In the genomic region with DNA sequence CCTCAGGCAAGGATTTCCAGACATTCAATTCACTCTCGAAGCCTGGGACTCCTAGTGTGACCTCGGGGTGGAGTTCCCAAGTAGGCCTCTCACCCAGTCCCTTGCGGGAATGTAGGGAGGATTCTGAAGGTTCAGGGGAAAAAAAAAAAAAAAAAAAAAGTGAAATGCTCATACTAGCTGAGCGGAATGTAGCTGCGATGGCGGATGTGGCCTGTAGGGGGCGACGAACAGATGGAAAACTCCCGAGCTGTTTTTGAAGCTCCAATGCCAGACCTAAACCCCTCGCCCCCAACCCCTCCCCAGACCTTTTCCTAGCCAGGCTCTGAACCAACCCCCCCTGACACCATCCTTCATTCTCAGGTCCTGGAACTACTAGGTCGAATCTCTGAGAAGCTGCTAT, we compare ENCODE assay signal across 8 mouse cellular contexts. TPM values are rescaled to one million over a fixed set of nuclear protein-coding genes. Genes with fewer than 3 reads are reported as not detected.
DNase-seq lines count a peak whose midpoint lies in the region; ATAC-seq and TF ChIP-seq lines count a peak whose summit lies in the region.
"Had no signal": no experiment of that assay in that cellular context is flagged by ENCODE, and none has a peak within 500 bp of the region (broad histone marks: within the 10 kb centered on the region; RNA-seq: fewer than 3 reads in every experiment).

No protein-coding gene starts in this region.

- H3K27me3 ChIP-seq in forebrain, embryonic 13.5 days, result peaks cover 95% of the 10 kb centered on the region
- H3K27me3 ChIP-seq in liver, embryonic 16.5 days (ENCODE audit: control insufficient read depth, insufficient read depth, low read depth, low read length), result peaks cover 84% of the 10 kb centered on the region

- no peaks in the 10 kb centered on the region for H3K4me1 ChIP-seq in bone marrow macrophage, adult 2 months (ENCODE audit: control insufficient read depth, insufficient read depth, low read length)
- peaks cover 28% of the 10 kb centered on the region for H3K4me1 ChIP-seq in forebrain, embryonic 13.5 days
- peaks cover 1% of the 10 kb centered on the region; the same call in 1 of the 2 replicates for H3K4me1 ChIP-seq in liver, embryonic 16.5 days (ENCODE audit: control insufficient read depth, low read depth, low read length)

- no peak overlapping the region for H3K9ac ChIP-seq in forebrain, embryonic 13.5 days
- no peak overlapping the region for H3K9ac ChIP-seq in liver, embryonic 16.5 days (ENCODE audit: low read depth, low read length)

- H3K27ac ChIP-seq in bone marrow macrophage, adult 2 months (ENCODE audit: insufficient read depth, low read depth, low read length), result no peak overlapping the region
- H3K27ac ChIP-seq in forebrain, embryonic 13.5 days, result no peak overlapping the region
- no peak overlapping the region for H3K27ac ChIP-seq in liver, embryonic 16.5 days (ENCODE audit: low read length)

- no peaks in the 10 kb centered on the region for H3K9me3 ChIP-seq in forebrain, embryonic 13.5 days (replicated peaks)
- H3K9me3 ChIP-seq in liver, embryonic 16.5 days (replicated peaks; ENCODE audit: control insufficient read depth, low read length), result no peaks in the 10 kb centered on the region

- H3K4me2 ChIP-seq in forebrain, embryonic 13.5 days, result 0 out of 2 replicates have a peak overlapping the region, but pooled peaks have one; percentile 14
- H3K4me2 ChIP-seq in liver, embryonic 16.5 days (ENCODE audit: low read depth, low read length), result 0 out of 2 replicates have a peak overlapping the region, but pooled peaks have one; percentile 24

- peak; percentile 65 for DNase-seq in right cerebral cortex, postnatal 14 days
- DNase-seq in right cerebral cortex, postnatal 36 days (ENCODE audit: low spot score in 2 of 2), result no peak
- DNase-seq in induced T-regulatory cell, adult 2 months (ENCODE audit: low read depth), result peak; percentile 68
- peak; percentile 36 for DNase-seq in skeletal muscle tissue, adult 2 months (ENCODE audit: low read depth, low spot score)

- WGBS in forebrain, embryonic 13.5 days, result under 1% methylated on average over 11 of the region's 11 CpGs
- 0% methylated on average over 11 of the region's 11 CpGs for whole genome bisulfite sequencing in liver, embryonic 16.5 days (ENCODE audit: insufficient replicate concordance)

- TF ChIP-seq POLR2A in bone marrow macrophage, adult 2 months (IDR thresholded peaks at IDR 0.05; ENCODE audit: borderline replicate concordance, low read depth, low read length), result no peak

- peak; percentile 45; the same call in 1 of the 2 replicates for ATAC-seq in forebrain, embryonic 13.5 days
- ATAC-seq in liver, embryonic 16.5 days (ENCODE audit: low read depth), result no peak

- H3K36me3 ChIP-seq in forebrain, embryonic 13.5 days (ENCODE audit: poor library complexity, severe bottlenecking), result no peaks in the 10 kb centered on the region
- H3K36me3 ChIP-seq in liver, embryonic 16.5 days (ENCODE audit: control insufficient read depth, insufficient read depth), result no peaks in the 10 kb centered on the region

- peak; percentile 90 for TF ChIP-seq CTCF in bone marrow macrophage, adult 2 months (IDR thresholded peaks at IDR 0.05; ENCODE audit: low read depth, low read length)

- no peak overlapping the region for H3K4me3 ChIP-seq in bone marrow macrophage, adult 2 months (ENCODE audit: insufficient read depth, low read length)
- no peak overlapping the region for H3K4me3 ChIP-seq in forebrain, embryonic 13.5 days
- H3K4me3 ChIP-seq in liver, embryonic 16.5 days (ENCODE audit: low read depth, low read length), result no peak overlapping the region

RNA-seq across cellular contexts. Expression of a gene that starts 4.9 kb away (rescaled TPM):
- polyA plus RNA-seq in bone marrow macrophage, adult 2 months (2012; ENCODE audit: insufficient read depth, insufficient read length, missing spikeins), result not detected in 2 replicates
- polyA plus RNA-seq in forebrain, embryonic 13.5 days (2015; fragmentation: Nextera tagmentation; extraction: Ambion mirVana), result not detected in 2 replicates
- polyA plus RNA-seq in liver, embryonic 16.5 days (2015; fragmentation: Nextera tagmentation; extraction: Ambion mirVana), result 0.07 TPM in 1 of 2 replicates, not detected in the other
- polyA plus RNA-seq: heart, embryonic 14.5 days had no signal

RNA-seq across cellular contexts. Expression of a gene that starts 54.5 kb away (rescaled TPM):
- 12.9 and 13.3 TPM in 2 replicates for polyA plus RNA-seq in bone marrow macrophage, adult 2 months (2012; ENCODE audit: insufficient read depth, insufficient read length, missing spikeins)
- 11.3 and 11.6 TPM in 2 replicates for polyA plus RNA-seq in forebrain, embryonic 13.5 days (2015; fragmentation: Nextera tagmentation; extraction: Ambion mirVana)
- 9.7 and 10.3 TPM in 2 replicates for polyA plus RNA-seq in liver, embryonic 16.5 days (2015; fragmentation: Nextera tagmentation; extraction: Ambion mirVana)

Comparison
In these comparisons a context has a peak if more than half of its experiments do, and no peak if none do; other contexts are left out.
1. DNase-seq: peak in right cerebral cortex, postnatal 14 days (single experiment), induced T-regulatory cell, adult 2 months (single experiment) and skeletal muscle tissue, adult 2 months (single experiment); none in right cerebral cortex, postnatal 36 days (0 of 2).